Mouse (Mus musculus) left cerebral cortex, adult 2 months (tissue): Measurements from ENCODE around the gene Msantd1. TPM values are rescaled to one million over a fixed set of nuclear protein-coding genes. Genes with fewer than 3 reads are reported as not detected.
A peak's percentile ranks its signal among the peaks of the same experiment; 100 is the strongest.

Experiments
- DNase-seq, 2 experiments: peaks; one replicate each; pipeline ENCODE4 v3.0.0; 2021 to 2022; ENCODE audit warnings: low spot score in 2 of 2, mixed read lengths in 1 of 2; ENCODE audit errors: extremely low spot score in 1 of 2
- H3K27ac ChIP-seq: fragments of 200-600 bp; 2 replicates; pipeline ENCODE4 v1.8.1; 2022
- H3K4me3 ChIP-seq: fragments of 200-600 bp; 2 replicates; pipeline ENCODE4 v1.8.1; 2022
- CTCF ChIP-seq: fragments of 200-600 bp; IDR thresholded peaks from 2 replicates; pipeline ENCODE4 v1.8.1; 2022; ENCODE audit warnings: antibody characterized with exemption, mild to moderate bottlenecking, moderate library complexity
- intact Hi-C: fragments of 180-260 bp; cut with DNase I; formaldehyde crosslinking; loops from one replicate; pipeline ENCODE4 v1.15.1; 2025
- total RNA-seq, 2 experiments: library from RNA; stranded (reverse); gene quantifications; 2 replicates each; pipeline ENCODE4 v1.2.3; 2021

Msantd1 gene
- total RNA-seq, 2 experiments from 2014 or later, result 4.2 to 6.7 TPM

- H3K27ac ChIP-seq, result no peak overlapping the region
Observed at GRCm38 (mm10) chr5:34954508-34954907, 46.7 kb downstream of the Msantd1 start.

GRCm38 (mm10) chr5:34955630-34956029, 47.8 kb downstream of the Msantd1 start:
- no peak for DNase-seq
- H3K27ac ChIP-seq, result no peak overlapping the region
- TF ChIP-seq CTCF, result no peak
- no peak overlapping the region for H3K4me3 ChIP-seq
- intact Hi-C loops, result no loop called here

More at GRCm38 (mm10) chr5:34954508-34954907, 46.7 kb downstream of the Msantd1 start:
- no peak overlapping the region for H3K4me3 ChIP-seq
- no peak for DNase-seq
- no peak for TF ChIP-seq CTCF
- intact Hi-C loops, result no loop called here

- Histone ChIP-seq H3K27ac (0 out of 2 replicates have a peak overlapping the region, but pooled peaks have one; percentile 24), H3K4me3 (no peak overlapping the region)
- intact Hi-C loops, result no loop called here
- DNase-seq, result no peak
- TF ChIP-seq CTCF, result no peak
Observed at GRCm38 (mm10) chr5:34956151-34956550, 48.3 kb downstream of the Msantd1 start.

GRCm38 (mm10) chr5:34957015-34957414, 49.2 kb downstream of the Msantd1 start:
- Histone ChIP-seq H3K4me3 (no peak overlapping the region), H3K27ac (no peak overlapping the region)
- no peak for TF ChIP-seq CTCF
- DNase-seq, result peak in 1 of 2 experiments; percentile 24
- intact Hi-C loops, result no loop called here

GRCm38 (mm10) chr5:34960021-34960420, 52.2 kb downstream of the Msantd1 start:
- no peak for TF ChIP-seq CTCF

GRCm38 (mm10) chr5:34965531-34965930, 57.7 kb downstream of the Msantd1 start:
- no peak overlapping the region for H3K4me3 ChIP-seq
- no peak for TF ChIP-seq CTCF
- no peak overlapping the region for H3K27ac ChIP-seq
- intact Hi-C loops, result no loop called here
- DNase-seq, result no peak

More at GRCm38 (mm10) chr5:34960021-34960420, 52.2 kb downstream of the Msantd1 start:
- no peak overlapping the region for H3K27ac ChIP-seq
- H3K4me3 ChIP-seq, result no peak overlapping the region
- DNase-seq, result no peak
- intact Hi-C loops, result no loop called here

GRCm38 (mm10) chr5:34968386-34968785, 60.6 kb downstream of the Msantd1 start:
- DNase-seq, result no peak
- intact Hi-C loops, result no loop called here
- no peak for TF ChIP-seq CTCF
- Histone ChIP-seq H3K27ac (no peak overlapping the region), H3K4me3 (no peak overlapping the region)

- H3K27ac ChIP-seq, result no peak overlapping the region
- no peak for DNase-seq
- no peak overlapping the region for H3K4me3 ChIP-seq
- TF ChIP-seq CTCF, result no peak
- intact Hi-C loops, result no loop called here
Observed at GRCm38 (mm10) chr5:34972471-34972870, 64.7 kb downstream of the Msantd1 start.

Other genes starting within 250 kb of the Msantd1 start
- gene Nop14, start 247.9 kb upstream of the Msantd1 start, total RNA-seq, result 10 to 100 TPM; 15.8 to 17.0 TPM
- 1 to 10 TPM; 3.6 to 4.0 TPM for gene Grk4, start 247.6 kb upstream of the Msantd1 start, total RNA-seq
- gene Htt, start 146.3 kb upstream of the Msantd1 start, total RNA-seq, result 10 to 100 TPM; 90.1 to 92.4 TPM
- 10 to 100 TPM; 40.5 to 48.3 TPM for gene Rgs12, start 41.4 kb downstream of the Msantd1 start, total RNA-seq
- gene Hgfac, start 133.5 kb downstream of the Msantd1 start, total RNA-seq, result 1 to 10 TPM in 1 of 2 experiments, under 1 TPM in 1; 0.87 to 1.7 TPM
- 10 to 100 TPM; 22.3 to 26.0 TPM for gene Dok7, start 148.8 kb downstream of the Msantd1 start, total RNA-seq
- gene Lrpap1, start 197.8 kb downstream of the Msantd1 start, total RNA-seq, result 100 to 1,000 TPM; 137 to 138 TPM